Mouse (Mus musculus): ENCODE measurements around the gene Dnajc12.
"Not testable (repeated sequence)": the region's sequence is repeated elsewhere in the genome, so short reads cannot be mapped to it uniquely, and the experiment has no call there.

Gene Dnajc12

GRCm38 (mm10) chr10:63386444-63386843 lies 4.2 kb downstream of the Dnajc12 start:
- DNase-seq (ENCODE audit: low spot score) = peak; percentile 85

GRCm38 (mm10) chr10:63386991-63387390 lies 4.7 kb downstream of the Dnajc12 start:
- peak; percentile 39 for DNase-seq (ENCODE audit: low spot score)

- DNase-seq (ENCODE audit: low spot score) = peak; percentile 69
Observed at GRCm38 (mm10) chr10:63388948-63389347, 6.7 kb downstream of the Dnajc12 start.

GRCm38 (mm10) chr10:63396963-63397362 lies 14.7 kb downstream of the Dnajc12 start:
- DNase-seq (ENCODE audit: low spot score) = no peak

GRCm38 (mm10) chr10:63402731-63403504 lies 20.7 kb downstream of the Dnajc12 start:
- DNase-seq (ENCODE audit: low spot score) = no peak

- no peak for DNase-seq (ENCODE audit: low spot score)
Observed at GRCm38 (mm10) chr10:63403636-63404035, 21.4 kb downstream of the Dnajc12 start.

GRCm38 (mm10) chr10:63410162-63410956 lies 28.1 kb downstream of the Dnajc12 start:
- DNase-seq (ENCODE audit: low spot score) = peak; percentile 18

- not testable (repeated sequence) for DNase-seq (ENCODE audit: low spot score)
Observed at GRCm38 (mm10) chr10:63411674-63412073, 29.4 kb downstream of the Dnajc12 start.

- no peak for DNase-seq (ENCODE audit: low spot score)
Observed at GRCm38 (mm10) chr10:63412756-63413155, 30.5 kb downstream of the Dnajc12 start.

GRCm38 (mm10) chr10:63415287-63415686 lies 33.0 kb downstream of the Dnajc12 start:
- DNase-seq (ENCODE audit: low spot score) = no peak

GRCm38 (mm10) chr10:63415850-63416249 lies 33.6 kb downstream of the Dnajc12 start:
- DNase-seq (ENCODE audit: low spot score) = no peak

GRCm38 (mm10) chr10:63417061-63417460 lies 34.8 kb downstream of the Dnajc12 start:
- no peak for DNase-seq (ENCODE audit: low spot score)

- peak; percentile 48 for DNase-seq (ENCODE audit: low spot score)
Observed at GRCm38 (mm10) chr10:63421739-63422735, 39.8 kb downstream of the Dnajc12 start, which contains the start of gene Gm7075. Gm7075 (minus strand) TSS chr10:63421789.

- peak; percentile 39 for DNase-seq (ENCODE audit: low spot score)
Observed at GRCm38 (mm10) chr10:63422736-63422992, 40.4 kb downstream of the Dnajc12 start.

- DNase-seq (ENCODE audit: low spot score) = no peak
Observed at GRCm38 (mm10) chr10:63423591-63424474, 41.6 kb downstream of the Dnajc12 start.

GRCm38 (mm10) chr10:63424475-63424814 lies 42.2 kb downstream of the Dnajc12 start:
- peak; percentile 41 for DNase-seq (ENCODE audit: low spot score)

GRCm38 (mm10) chr10:63427146-63427545 lies 44.9 kb downstream of the Dnajc12 start:
- no peak for DNase-seq (ENCODE audit: low spot score)

- peak; percentile 60 for DNase-seq (ENCODE audit: low spot score)
Observed at GRCm38 (mm10) chr10:63428243-63429022, 46.2 kb downstream of the Dnajc12 start.

GRCm38 (mm10) chr10:63429023-63429340 lies 46.7 kb downstream of the Dnajc12 start:
- DNase-seq (ENCODE audit: low spot score) = no peak

- peak; percentile 99 for DNase-seq (ENCODE audit: low spot score)
Observed at GRCm38 (mm10) chr10:63429380-63429779, 47.1 kb downstream of the Dnajc12 start.

Measured in retina, embryonic 14.5 days (tissue).